Mouse (Mus musculus): ENCODE measurements around the gene Phlda1.

DNA sequence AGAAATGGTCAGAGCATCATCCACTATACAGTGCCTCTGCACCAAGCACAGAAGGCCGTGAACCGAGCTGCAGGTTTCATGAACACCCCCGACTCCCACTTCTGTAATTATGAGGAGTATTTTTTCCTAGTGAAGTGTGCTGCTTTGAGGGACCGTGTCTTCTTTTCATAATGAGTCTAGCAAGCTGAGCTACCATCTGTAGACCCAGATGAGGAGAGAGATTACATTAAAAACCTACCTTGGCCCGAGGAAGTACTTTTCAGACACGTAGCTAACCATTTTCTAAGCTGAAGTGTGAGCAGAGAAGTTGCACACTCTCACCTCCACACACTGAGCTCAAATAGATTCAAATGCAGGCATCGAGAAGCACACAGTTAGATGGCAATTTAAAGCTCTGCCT is 37.0 kb downstream of the Phlda1 start:
- TF ChIP-seq GATA1 (IDR thresholded peaks at IDR 0.05; ENCODE audit: borderline replicate concordance, low read length): no peak
- no peak for TF ChIP-seq CTCF (IDR thresholded peaks at IDR 0.05; ENCODE audit: low read depth, low read length)

Data from G1E (cell line).